Mouse (Mus musculus) frontal cortex, adult 2 months (tissue): Measurements from ENCODE around the gene Inafm2. TPM values are rescaled to one million over a fixed set of nuclear protein-coding genes. Genes with fewer than 3 reads are reported as not detected.

ENCODE experiments used
- DNase-seq, 2 experiments: peaks; one replicate each; pipeline ENCODE4 v3.0.0; 2022; ENCODE audit warnings: low spot score in 1 of 2; ENCODE audit errors: extremely low spot score in 1 of 2
- polyA plus RNA-seq: library from polyadenylated mRNA; depleted of rRNA; stranded (reverse); fragments of >200 nt; gene quantifications from 2 replicates; pipeline ENCODE4 v1.2.3, GENCODE M21; 2012; rRNA removed

Inafm2 gene
- polyA plus RNA-seq = 30.1 and 31.1 TPM in 2 replicates

GRCm38 (mm10) chr2:118745232-118745884 lies at the start of gene Inafm2:
TSS of gene Inafm2 (plus strand) at chr2:118745758.
- peak; percentile 83 to 93 for DNase-seq

GRCm38 (mm10) chr2:118696451-118697308 lies 48.9 kb upstream of the Inafm2 start:
- DNase-seq = no peak

DNA sequence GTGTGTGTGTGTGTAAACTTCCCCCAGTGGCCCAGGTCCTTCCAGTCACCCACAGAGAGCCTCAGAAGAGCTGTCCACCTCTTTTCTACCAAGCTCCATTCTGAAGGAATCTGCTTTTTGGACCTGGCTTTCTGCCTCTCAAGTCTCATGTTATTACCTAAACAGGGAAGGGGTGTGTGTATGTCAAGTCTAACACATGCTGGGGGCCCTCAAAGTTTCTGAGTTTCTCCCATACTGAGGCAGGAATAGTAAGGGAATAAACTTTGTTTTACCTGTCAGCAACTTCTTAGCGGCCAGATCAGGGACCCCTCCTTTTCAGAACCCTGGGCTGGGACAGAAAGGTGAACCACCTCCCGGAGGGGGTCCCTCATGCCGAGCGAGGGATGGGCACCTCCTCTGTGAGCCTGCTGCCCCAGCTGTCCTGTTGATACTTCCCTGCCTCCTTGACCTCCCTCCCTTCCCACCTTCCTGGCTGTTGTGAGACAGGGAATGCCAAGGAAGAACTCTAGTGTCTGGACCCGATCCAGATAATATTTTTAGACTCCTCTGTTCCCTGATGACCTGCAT lies 48.2 kb upstream of the Inafm2 start:
- no peak for DNase-seq

- no peak for DNase-seq
Observed at GRCm38 (mm10) chr2:118697955-118698354, 47.6 kb upstream of the Inafm2 start.

DNA sequence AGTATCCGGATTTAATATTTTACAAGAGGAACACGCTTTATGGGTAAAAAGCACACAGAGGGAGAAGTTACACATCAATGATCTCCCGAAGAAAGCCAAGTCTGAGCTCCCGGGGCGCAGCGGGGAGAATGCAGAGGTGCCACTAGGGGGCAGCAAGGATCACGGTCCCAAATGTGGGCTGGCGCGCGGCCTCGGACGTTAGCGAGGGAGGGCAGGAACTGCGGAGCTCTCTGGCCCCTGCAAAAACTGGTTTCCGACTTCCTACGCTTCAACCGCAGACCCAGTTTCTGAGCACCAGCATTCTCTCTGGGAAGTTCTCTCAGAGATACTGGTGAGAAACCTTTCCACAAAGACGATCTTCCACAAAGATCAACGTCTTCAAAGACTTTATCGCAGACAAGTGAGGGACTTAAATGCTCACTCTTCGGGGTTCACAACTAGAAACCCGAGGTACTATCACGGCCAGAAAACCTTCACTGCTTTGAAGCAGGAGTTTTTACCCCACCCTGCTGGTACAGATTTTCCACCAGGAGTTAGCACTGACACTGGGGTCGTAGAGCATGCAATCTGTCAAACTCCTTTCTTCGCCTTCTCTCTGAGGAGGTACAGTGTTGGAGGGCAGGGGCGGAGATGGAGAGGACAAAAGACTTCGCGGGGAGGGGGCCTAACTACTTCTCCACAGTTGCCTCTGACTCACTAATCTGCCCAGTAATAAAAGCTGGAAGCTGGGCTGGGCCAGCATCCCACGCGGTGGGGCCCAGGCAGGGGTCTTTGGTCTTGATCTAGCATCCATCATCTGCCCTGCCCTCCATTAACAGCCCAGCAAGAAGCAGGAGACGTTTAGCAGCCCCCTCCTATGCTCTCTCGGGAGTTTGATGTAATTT lies 45.1 kb upstream of the Inafm2 start:
- peak in 1 of 2 experiments; percentile 83 for DNase-seq

DNA sequence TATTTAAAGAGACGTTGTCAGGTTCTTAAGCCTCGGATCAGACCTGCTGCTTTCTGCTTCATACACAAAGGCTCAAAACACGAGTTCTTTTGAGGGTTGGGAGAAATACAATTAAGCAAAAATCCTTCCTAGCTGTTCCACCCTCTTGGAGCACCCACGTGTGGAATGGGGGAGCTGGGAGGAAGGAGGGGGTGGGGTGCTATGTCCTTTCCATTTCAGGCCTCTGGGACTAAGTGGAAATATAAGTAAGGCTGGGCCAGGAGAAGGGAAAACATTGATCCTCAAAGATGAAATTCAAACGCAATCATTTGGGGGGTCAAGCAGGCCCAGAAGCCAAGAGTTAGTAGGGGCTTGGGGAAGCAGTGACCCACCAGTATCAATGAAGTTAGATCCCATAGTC lies 44.4 kb upstream of the Inafm2 start:
- DNase-seq = no peak

- no peak for DNase-seq
Observed at GRCm38 (mm10) chr2:118701971-118702882, 43.3 kb upstream of the Inafm2 start.

DNA sequence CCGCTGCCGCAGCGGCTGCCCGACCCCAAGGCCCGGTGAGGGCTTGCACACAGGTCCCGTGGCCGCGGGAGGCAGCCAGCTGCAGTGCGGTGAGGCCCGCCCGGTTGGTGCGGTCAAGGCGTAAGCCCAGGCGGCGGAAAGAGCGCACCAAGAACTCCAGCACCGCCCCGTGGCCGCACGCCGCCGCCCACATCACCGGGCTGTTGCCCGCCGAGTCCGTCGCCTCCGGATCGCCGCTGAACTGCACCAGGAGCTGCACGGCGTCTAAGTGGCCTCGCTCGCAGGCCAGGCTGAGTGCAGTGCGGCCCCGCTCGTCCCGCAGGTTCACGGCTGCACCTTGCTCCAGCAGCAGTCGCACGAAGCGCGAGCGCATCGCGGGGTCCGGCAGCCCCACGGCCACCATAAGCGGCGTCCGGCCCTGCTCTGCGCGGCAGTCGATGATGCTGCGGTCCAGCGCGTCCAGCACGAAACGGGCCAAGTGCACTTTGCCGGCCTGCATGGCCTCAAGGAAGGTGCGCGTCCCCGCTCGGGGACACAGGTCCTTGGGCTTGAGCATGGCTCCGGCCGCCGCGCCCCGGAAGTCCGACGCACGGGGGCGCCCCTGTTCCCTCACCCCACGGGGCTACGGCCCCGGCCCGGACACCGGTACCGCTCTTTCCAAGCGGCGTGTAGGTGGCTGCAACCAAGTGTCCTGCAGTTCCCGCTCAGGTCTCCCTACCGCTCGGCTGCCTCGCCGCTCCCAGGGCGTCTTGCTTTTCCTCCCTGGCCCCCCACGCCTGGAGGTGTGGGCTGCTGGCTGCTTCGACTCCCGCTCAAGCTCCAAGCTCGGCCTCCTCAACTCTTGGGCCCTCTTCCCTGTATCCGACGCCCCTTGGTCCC lies 42.4 kb upstream of the Inafm2 start:
- DNase-seq = no peak

GRCm38 (mm10) chr2:118703913-118704730 lies 41.4 kb upstream of the Inafm2 start, which contains the start of gene Ankrd63:
TSS of gene Ankrd63 (minus strand) at chr2:118703963.
- peak in 1 of 2 experiments; percentile 61 for DNase-seq

DNA sequence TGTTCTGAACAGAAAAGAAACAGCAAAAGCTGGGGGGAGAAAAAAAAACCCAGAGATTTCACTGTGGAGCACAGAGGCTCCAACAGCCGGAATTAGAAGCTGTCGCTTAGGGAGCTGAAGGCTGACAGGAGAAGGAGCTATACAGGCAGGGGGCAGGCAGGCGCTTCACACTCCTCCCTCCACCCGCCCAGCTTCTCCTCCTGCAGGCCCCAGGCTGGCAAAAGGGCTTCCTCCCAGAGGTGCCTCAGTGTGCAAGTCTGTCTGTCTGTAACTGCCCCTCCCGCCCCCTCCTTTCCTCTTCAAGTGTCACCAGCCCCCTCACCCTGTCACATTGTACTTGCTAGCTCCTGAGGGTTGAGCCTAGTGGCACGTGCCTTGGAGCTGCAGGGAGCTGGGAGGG lies 39.1 kb upstream of the Inafm2 start:
- peak in 1 of 2 experiments; percentile 66 for DNase-seq

- no peak for DNase-seq
Observed at GRCm38 (mm10) chr2:118708472-118708871, 37.1 kb upstream of the Inafm2 start.

GRCm38 (mm10) chr2:118709655-118710221 lies 35.8 kb upstream of the Inafm2 start:
- DNase-seq = no peak

- peak in 1 of 2 experiments; percentile 55 for DNase-seq
Observed at GRCm38 (mm10) chr2:118711038-118711494, 34.5 kb upstream of the Inafm2 start.

- no peak for DNase-seq
Observed at GRCm38 (mm10) chr2:118713631-118714030, 31.9 kb upstream of the Inafm2 start.

DNA sequence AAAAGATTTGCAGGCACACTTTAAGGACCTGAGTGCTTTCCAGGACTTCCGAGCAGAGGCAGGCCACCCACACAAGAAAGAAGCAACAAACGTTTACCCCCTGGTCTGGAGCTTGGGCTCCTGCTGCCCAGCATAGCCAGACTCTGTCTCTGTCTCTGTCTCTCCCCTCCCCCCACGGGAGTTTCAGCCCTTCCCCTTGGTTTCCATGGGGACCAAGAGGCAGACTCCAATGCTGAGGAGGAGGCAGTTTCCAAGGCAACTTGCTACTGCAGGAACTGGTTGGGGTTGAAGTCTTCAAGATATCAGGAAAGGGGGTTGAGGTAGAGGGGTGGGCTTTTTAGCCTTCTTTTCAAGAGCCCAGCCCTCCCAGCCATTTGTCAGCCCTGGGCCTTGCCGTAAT lies 31.3 kb upstream of the Inafm2 start:
- peak; percentile 70 to 86 for DNase-seq

DNA sequence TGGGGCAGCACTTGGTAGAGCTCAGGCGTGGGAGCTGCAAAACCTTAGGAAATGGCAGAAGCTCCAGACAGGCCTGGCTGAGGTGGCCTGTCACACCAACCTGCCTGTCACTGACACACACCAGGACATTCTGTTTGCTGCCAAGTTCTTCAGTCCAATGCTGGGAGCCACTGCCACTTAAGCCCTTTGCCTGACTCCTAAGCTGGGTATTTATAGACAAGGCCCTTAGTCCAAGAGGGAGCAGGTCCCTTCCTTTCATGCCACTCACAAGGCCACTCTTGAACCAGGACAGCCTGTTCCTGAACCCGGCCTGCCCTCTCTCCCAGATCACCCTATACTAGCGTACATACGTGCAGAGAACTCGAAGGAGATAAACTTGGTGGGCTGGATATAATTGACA lies 28.9 kb upstream of the Inafm2 start:
- DNase-seq = no peak
